Mouse (Mus musculus) cerebellum, adult 18-20 months (tissue): ENCODE measurements at regions not wholly inside any gene's neighbourhood (a gene's known extent, or its start where the extent isn't known, plus 50 kb on each side); places are given as distances from the start of the nearest gene placed in this dataset.

Experiments used
- DNase-seq, 2 experiments: peaks; one replicate each; pipeline ENCODE4 v3.0.0; 2021

DNA sequence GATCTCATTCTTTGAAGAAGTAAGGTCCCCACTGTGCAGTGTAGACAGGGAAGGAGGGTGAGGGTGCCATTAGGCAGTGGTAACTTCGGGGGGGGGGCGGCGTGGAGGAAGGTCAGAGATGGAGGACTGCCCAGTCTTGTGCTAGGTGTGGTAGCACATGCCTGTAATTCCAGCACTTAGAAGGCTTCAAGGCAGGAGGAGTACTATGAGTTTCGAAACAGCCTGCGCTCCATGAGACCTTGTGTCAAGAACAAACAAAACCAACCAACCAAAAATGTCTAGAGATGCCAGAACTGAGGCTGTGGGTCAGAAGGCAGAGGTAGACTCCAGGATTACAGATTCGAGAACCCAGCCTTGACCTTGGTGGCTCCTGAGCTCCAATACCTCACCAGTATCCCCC lies 130.8 kb downstream of the Pja1 start:
- DNase-seq: no peak

DNA sequence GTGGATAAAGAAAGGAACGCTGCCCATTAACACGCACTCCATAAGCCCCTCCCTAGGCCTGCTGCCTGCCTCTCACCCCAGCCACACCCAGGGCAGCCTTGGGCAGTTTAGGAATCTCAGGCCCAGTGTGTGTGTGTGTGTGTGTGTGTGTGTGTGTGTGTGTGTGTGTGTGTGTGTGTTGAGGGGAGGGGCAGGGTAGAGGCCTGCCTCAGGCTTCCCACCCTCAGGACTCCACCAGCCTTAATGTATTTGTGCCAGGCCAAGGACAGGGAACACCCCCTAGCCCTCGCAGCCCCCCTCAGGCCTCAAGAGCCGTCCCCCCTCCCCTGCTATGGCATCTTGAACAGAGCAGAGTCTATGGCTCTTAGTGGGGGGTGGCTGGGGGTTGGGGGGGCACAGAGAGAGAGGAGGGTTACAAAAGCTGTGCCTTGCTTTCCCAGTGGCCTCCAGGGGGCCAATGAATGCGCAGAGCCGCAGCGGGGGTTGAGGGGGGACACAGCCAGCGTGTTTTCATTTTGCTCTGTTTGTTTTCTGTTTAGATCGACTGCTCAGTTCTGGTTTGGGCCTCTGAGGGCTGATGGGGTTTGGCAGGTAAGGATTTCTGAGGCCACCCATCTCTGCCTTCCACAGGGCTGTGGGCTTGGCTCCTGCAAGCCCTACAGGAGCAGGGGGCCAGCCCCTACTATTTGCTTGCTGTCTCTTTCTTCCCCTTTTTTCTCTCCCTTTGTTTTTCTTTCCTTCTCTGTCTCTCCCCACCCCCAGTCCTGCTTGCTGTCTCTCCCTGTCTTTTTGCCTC lies 131.8 kb downstream of the Pja1 start:
- DNase-seq: no peak

DNA sequence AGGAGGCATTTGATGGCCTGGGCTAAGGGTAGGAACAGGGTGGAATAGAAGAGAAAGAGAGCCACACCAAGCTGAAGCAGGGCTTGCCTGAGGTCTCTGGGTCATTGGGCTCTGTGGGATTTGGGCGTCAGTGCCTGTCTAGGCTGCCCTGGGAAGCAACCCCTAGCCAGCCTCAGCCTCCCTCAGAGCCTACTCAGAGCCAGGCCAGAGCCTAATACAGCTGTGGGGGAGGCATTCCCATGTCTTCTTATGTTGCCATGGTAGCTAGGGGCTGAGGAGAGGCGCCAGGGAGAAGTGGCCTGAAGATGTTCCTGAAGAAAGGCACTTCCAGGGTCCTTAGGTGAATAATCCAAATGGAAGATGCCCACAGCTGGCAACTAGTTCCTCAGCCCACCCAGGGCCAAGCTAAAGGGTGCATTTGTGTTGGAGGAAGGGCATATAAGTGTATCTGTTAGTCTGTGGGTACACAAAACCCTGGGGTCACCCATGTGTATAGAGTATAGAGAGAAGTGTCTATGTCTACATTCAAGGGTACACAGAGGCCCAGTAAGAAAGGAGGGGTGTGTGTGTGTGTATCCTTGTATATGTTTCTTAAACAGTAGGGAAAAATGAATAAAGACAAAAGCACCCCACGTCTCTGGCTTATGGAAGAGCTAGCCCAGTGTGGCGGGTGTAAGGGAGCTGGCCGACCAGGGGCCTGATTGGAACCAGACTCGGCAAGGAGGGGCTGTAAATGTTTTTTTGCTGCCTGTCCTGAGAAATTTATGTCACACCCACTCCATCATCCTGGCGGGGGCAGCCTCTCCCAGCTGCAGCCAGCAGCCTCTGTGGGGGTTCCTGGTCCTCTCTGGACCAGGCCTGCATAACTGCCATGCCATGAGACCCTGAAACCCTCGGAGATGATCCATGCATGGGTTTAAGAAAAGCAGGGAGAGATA lies 134.2 kb downstream of the Pja1 start:
- no peak for DNase-seq

DNA sequence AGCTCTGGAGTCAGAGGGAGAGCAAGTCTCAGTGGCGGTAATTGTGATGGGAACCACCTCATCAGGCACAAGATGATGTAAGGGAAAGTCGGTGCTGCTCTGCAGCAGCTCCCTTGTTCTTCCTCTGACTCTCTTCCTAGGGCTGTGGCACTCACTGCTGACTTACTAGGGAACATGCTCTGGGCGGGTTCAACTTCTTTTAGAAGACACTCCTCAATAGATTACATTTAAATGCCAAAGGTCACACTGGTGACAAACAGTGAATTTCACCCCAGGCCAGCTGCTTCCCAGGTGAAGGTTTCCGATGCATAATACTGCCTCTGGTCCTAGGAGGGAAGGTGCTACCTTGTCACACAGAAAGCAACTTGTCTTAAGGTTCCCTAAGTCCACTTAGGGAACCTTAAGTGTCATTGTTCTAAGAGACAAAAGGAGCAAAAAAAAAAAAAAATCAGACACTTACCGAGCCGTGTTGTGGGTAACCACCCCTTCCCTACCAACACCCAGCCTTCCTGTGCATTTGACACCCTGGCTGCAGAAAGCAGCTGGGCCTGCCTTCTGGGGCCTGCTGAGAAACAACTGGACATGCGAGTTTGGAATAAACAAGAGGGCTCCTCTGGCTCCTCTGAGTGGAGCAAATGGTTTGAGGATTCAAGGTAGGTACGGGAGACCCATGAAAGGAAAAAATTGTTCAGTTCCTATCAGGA lies 135.0 kb downstream of the Pja1 start:
- DNase-seq: no peak

DNA sequence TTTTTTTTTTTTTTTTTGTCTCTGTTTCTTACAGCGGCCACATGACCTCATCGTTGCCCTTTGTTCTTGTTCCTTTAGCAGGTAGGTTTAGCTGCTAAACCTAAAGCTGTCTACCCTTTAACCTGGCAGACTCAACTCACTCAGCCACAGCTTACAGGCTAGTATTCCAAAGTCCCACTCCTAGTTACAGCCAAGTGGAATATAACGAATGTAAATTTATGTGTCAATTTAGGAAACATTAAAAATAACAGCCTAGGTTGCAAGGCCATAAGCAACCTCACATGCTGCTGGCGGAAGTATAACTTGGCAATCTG lies 138.7 kb downstream of the Pja1 start:
- no peak for DNase-seq

DNA sequence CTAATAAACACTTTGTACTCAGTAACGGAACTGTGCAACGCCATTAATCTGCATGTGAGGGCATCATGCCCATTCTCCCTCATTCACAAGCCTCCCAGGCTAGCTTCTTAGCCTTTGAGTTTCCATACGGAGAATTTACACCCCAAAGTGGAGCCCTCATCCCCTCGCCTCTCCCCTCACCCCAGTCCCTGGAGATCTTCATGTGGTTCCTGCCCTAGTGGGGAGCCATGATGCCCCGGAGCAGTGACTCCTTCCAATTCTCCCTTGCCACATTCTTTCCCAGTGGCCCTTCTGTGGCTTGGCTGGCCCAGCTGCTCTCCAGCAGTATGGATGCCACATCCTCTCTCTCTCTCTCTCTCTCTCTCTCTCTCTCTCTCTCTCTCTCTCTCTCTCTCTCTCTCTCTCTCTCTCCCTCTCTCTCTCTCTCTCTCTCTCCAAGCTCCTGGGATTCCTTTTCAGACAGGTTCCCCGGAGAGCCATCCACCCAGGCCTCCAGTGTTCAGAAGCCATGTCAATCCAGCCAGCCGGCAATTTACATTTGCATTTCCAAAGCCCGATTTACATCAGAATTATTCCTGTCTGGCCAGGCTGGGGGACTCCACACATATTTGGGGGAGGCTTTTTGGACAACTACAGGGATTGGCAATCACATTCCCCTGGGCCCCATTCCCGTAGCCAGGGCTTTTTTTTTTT lies 139.2 kb downstream of the Pja1 start:
- no peak for DNase-seq

DNA sequence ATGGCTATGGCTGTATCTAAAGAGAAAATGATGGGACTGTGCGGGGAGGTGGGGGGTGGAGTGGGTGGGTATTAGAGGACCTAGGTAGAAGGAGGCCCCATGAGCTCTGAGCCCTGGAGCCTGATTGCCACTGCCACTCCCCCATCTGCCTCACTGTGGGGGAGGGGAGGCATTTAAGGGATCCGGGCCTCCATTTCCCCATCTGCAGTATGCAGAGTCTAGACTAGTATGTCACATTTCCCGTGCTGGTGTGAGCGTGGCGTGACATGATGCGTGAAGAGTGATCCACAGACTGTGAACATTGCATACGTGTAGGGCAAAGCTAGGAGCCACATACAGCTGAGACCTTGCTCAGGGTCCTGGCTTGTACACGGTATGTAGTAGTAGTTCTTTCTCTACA lies 140.7 kb downstream of the Pja1 start:
- DNase-seq: no peak

DNA sequence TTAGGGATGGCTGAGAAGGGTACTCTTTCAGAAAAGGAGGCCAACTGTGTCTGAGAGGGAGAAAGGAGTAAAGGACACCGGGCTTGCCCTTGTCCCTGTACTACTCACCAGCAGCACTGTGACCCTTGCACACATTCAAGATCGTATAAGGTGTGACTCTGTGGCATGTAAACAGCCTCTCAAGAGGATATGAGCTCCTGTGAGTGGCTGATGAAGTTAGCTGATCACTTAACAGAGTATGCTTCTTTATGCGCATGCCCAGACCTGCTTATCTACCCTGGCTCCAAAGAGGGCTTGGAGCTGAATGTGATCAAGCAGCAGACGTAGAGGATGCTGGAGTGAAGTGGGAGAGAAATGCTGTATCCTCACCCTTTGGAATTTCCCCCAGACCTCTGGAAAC lies 142.5 kb downstream of the Pja1 start:
- no peak for DNase-seq

DNA sequence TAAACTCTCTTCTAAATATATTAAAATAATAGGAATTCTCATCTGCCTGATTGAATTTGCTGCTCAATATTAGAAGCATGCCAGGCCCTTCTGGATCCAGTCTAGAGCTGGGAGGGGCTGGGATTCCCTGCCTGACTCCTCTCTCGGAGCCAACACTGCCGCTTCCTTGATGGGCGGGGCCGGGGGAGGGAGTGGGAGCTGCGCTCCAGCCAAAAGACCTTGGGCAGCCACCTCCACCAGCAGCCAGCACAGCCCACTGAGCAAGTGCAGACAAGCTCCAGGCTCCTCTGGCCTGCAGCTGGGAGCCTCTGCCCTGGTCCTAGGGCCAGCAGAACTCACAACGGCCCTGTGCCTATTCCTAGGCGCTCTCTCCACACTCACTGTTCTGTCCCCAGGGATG lies 144.9 kb downstream of the Pja1 start:
- no peak for DNase-seq

DNA sequence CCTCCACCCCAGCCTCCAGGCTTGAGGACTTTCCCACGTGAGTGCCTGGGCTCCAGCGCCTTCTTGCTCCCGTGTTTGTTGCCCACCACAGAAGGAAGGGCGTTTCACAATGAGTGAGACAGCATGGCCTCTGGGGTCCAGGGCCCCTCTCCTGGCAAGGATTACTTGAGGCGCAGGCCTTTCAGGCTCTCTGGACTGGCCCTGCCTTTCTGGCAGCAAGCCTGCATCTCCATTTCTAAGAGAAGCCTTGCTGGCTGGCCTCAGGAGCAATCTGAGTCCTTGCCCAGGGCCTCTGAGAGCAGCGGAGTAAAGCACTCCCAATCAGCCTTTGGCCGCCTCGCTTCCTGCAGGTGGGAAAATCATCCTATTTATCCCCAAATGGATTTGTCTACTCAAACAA lies 145.6 kb downstream of the Pja1 start:
- DNase-seq: no peak

DNA sequence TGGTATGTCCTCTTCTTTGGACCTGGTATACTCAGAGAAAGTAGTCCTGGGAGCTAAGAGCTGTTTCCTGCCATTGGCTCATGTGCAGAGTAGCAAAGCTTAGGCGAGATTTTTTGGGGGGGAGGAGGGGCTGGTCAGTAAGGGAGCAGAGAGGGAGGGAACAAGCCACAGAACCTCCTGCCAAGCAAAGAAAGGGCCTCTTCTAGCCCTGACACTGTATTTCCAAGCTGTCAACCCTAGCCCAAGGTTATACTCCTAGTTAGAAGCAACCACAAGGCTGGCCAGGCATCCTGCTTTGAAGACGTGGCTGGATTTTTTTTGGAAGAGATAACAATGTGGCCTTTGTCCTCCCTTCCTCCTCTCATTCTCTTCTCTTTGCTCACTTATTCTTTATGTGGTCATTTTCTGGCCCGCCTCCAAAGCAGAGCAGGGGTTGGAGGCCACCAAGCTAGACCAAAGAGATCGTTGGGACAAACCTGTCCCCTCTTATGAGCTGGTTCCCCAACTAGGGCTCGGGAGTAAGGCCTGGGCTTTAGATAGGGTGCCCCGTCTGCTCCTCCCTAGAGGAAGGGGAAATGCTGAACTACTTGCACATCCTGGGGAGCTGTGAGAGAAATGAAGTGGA lies 146.4 kb downstream of the Pja1 start:
- no peak for DNase-seq

DNA sequence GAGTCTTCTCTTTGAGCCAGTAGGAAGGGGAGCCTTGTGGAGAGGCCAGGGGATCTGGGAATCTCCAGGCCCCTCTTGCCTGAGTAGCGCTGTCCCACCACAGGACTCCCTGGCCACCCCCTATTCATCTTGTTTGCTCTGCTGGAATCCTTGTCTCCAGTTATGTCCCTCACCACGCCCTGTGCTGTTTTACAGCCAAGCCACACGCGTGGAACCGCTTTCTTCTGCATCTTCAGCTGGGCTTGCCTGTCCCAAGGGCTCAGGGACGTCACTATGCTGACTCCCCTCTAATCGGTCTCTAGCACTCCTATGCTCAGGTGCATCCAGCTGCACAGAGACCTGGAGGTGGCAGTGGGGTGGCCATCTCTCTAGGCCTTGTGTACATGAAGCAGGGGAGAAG lies 151.3 kb downstream of the Pja1 start:
- no peak for DNase-seq

DNA sequence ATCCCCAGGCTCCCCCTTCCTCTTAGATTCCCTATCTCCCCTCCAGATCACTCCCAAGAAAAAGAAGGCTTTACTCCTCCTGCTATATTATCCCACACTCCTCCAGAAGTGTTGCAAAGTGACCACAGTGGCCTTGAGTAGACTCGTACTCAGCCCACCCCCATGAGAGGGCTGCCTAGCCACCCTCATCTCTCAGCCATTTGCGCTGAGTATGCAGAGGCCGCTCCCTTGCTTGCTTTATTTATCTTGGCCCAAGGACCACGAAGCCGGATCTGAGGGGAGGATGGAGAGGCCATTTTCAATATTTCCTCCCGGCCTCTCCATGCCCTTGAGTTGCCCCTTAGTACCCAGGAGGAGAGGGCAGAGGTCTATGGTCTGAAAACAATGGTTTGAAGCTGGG lies 151.9 kb downstream of the Pja1 start:
- DNase-seq: no peak

DNA sequence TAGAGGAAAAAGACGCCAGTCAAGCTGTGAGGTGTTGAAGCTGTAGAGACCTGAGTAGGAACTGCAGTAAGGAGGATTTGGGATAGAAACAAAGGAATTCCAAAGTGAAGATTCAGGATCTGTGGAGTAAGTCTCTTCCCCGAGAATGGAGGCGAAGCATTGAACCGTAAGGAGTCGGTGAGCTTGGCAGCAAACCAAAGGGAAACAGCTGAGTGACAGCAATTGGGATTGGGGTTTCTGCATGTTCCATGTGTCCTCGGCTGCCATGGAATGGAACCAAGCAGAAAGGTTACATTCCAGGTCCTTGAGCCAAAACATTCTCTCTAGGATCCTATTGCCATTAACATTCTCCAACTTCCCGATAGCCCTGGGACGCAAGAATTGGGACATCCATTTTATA lies 152.9 kb downstream of the Pja1 start:
- DNase-seq: peak; percentile 7 to 28

DNA sequence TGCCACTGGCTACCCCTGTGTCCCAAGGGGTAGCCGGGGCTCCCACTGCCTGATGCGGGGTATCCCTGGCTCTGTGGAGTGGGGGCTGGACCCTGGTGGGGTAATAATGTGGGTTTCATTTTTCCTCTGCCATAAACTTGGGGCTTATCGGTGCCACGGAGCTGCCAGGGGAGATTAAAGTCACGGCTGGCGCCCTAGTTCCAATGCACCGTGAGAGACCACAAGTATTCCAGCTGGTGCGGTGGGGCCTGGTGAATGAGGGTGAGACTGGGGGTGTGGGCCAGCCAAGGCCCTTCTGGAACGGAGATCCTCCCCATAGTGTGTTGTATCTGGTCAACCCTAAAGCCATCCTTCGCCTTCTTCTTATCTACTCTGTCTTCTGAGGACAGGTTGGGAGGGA lies 153.3 kb downstream of the Pja1 start:
- no peak for DNase-seq

DNA sequence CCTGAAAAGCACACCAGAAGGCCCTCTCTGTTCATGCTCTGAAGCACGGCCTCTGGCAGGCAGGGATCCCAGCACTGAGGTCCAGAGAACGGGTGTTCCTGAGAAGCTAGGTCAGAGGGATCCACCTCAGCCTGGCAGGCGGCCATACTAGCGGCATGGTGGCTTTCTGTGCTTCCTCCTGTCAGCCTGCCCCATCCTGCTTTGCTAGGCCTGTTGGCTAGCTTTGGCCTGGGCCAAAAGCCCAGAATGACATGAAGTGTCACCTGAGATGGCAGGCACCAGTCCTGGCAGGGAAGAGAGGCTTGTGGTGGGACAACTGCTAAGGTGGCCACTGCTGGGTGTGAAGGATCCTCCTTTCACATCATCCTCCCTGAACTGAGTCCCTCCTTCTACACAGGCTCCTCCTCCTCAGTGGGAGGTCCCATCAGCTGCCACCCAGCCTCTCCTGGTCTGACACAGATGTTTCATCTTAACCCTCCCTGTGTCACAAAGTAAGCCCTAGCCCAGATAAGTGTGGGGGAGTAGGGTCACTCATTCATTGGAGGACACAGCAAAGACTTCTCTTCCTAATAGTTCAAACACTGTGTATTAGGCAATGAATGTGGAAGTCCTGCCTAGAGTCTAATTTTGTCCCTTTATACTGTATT lies 154.5 kb downstream of the Pja1 start:
- peak; percentile 86 to 87 for DNase-seq

DNA sequence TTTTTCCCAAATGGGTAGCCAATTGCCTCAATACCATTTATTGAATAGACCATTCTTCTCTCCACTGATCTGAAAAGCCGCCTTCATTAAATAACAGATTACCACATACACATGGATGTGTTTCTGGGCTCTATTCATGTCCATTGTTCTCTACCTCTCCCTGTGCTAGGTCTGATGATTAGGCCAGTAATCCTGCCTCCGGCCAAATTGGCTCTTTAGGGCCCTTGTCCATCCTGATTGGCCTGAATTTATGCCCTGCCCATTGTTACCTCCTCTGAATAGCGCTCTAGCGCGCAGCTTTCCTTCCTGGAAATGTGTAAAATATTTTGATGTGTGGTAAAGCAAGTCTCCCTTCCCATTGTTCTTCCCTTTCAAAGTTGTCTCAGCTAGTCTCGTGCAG lies 163.2 kb downstream of the Efnb1 start:
- no peak for DNase-seq

DNA sequence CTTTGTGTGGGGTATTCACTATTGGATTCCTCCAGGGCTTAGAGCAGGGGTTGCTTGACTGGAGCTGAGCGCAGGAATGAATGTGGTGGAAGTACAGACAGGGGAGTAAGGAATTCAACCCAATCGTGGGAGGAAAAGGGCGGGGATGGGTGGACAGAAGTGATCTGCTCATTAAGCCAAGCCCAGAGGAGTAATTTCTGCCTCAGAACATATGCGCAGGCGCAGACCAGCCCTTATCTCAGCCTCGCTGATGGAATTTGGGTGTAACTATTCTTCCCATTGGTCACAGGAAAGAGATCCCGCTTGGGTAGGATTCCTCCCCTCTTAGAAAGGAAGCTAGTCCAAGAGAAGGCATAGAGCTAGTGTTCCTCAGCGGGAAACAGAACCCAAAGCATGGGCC lies 158.8 kb downstream of the Efnb1 start:
- no peak for DNase-seq

DNA sequence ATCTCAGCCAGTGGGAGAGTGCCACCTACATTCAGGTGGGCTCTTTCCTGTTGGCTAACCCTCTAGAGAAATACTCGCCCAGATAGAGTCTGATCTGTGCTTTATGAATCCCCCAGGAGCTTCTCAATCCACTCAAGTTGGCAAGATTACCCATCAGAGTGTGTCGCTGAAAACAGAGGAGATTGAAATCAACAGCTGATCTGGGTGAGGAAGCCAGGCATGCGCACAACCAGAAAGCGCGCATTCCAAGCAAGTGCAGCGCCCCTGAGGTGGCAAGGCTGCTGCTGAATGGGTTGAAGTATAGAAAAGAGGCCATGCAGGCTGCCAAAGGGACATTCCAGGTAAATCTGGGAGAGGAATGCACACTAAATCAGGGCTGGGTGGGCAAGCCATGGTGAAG lies 158.0 kb downstream of the Efnb1 start:
- no peak for DNase-seq

DNA sequence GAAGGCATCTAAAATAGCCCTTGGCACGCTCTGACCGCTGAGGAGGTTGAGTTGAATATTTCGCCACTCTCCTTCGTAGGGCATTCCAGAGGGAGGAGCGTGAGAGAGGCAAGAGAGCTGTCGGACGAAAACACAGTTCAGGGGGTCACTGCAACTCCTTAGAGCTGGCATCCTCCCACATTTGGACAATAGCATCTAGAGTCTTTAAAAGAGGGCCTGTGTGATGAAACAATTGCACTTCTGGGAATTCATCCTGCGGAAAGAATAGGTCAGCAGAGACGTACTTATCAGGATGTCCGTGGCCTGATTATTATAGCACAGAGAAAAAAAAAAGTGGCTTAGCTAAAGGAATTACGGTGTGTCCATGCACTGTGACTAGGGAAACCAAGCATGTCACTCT lies 156.8 kb downstream of the Efnb1 start:
- DNase-seq: no peak

DNA sequence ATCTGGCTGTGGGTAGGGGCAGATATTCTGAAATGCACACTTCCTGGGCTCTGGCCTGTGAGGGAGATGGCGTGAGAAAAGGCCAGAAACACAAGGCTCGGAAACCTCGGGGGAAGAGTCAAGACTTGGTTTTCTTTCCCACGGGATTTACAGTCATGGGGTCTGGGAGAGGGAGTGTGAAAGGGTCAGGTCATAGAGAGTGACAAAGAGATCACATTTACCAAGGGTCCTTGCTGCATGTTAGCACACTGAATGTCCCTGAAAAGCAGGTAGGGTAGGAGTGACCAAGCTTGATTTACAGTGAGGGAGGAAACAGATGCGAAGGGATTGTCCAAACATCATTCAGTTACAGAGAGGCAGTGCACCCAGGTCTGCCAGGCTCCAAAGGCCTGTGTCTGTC lies 156.0 kb downstream of the Efnb1 start:
- DNase-seq: no peak

DNA sequence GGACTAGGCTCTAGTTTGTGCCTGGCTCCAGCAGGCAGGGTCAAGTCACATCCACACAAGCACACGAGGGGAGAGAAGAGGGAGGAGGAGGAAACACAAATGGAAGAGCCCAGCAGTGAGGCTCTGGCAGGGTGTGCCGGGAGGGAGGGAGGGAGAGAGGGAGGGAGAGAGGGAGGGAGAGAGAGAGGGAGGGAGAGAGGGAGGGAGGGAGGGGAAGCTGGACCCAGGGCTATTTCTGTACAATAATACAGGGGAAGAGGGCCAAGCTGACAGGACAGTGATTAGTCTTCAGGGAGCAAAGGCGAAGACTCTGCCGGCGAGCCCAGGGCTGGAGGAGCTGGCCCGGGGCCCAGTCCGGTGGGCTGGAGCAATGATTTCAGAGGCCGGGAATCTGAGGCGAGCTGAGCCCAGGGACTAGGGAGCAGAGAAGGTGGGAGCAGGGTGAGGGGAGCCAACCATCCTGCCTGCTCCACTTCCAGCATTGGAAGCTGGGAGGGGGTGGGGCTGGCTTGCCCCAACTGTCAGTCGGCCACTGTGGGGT lies 155.6 kb downstream of the Efnb1 start:
- DNase-seq: no peak
